In genomic region chr7:29430739-29431211, GRCm38 (mm10) we compare ENCODE assay signal across 11 mouse cellular contexts.
DNase-seq lines count a peak whose midpoint lies in the region.
"Had no signal": no experiment of that assay in that cellular context is flagged by ENCODE, and none has a peak within 500 bp of the region (broad histone marks: within the 10 kb centered on the region; RNA-seq: fewer than 3 reads in every experiment).

No protein-coding gene starts in this region.

- no peaks in the 10 kb centered on the region for H3K9me3 ChIP-seq in midbrain, embryonic 10.5 days (replicated peaks)
- H3K9me3 ChIP-seq: embryonic facial prominence, embryonic 15.5 days had no signal

- intact Hi-C loops in left cerebral cortex, postnatal 14 days (cut with DNase I) = no loop called here

- 10% methylated on average over 6 of the region's 6 CpGs for WGBS in midbrain, embryonic 10.5 days

- DNase-seq in kidney, postnatal 14 days = peak; percentile 59
- no peak for DNase-seq in kidney, adult 18-20 months
- DNase-seq in ES-CJ7 (ENCODE audit: low read depth, low spot score) = peak; percentile 52
- peak; percentile 57 for DNase-seq in R1 (ENCODE audit: low read depth, low spot score)
- DNase-seq in midbrain, embryonic 10.5 days (ENCODE audit: low spot score) = peak; percentile 71
- DNase-seq in heart, adult 18-20 months = no peak
- no peak for DNase-seq in left cerebral cortex, postnatal 14 days (ENCODE audit: low spot score in 2 of 2)
- DNase-seq: adrenal gland, adult 2 months; right cerebral cortex, postnatal 14 days had no signal

- no peaks in the 10 kb centered on the region for H3K36me3 ChIP-seq in midbrain, embryonic 10.5 days
- H3K36me3 ChIP-seq: embryonic facial prominence, embryonic 15.5 days had no signal

- H3K27me3 ChIP-seq in midbrain, embryonic 10.5 days (ENCODE audit: low read depth, poor library complexity, severe bottlenecking) = peaks cover 70% of the 10 kb centered on the region
- H3K27me3 ChIP-seq: embryonic facial prominence, embryonic 15.5 days had no signal

- peaks cover 54% of the 10 kb centered on the region for H3K4me1 ChIP-seq in midbrain, embryonic 10.5 days

- peak overlapping the region; percentile 76 for H3K27ac ChIP-seq in midbrain, embryonic 10.5 days (replicated peaks)
- H3K27ac ChIP-seq: embryonic facial prominence, embryonic 15.5 days; liver, embryonic 14.5 days had no signal

- peak overlapping the region; percentile 14 for H3K4me3 ChIP-seq in midbrain, embryonic 10.5 days
- H3K4me3 ChIP-seq: embryonic facial prominence, embryonic 15.5 days had no signal

Comparison
In these comparisons a context has a peak if more than half of its experiments do, and no peak if none do; other contexts are left out.
1. DNase-seq: peak in kidney, postnatal 14 days (single experiment), ES-CJ7 (single experiment), R1 (single experiment) and midbrain, embryonic 10.5 days (single experiment); none in kidney, adult 18-20 months (single experiment), heart, adult 18-20 months (0 of 2) and left cerebral cortex, postnatal 14 days (0 of 2).